Mouse (Mus musculus): ENCODE results near the gene Rasgef1b. TPM values are rescaled to one million over a fixed set of nuclear protein-coding genes. Genes with fewer than 3 reads are reported as not detected.
A peak's percentile ranks its signal among the peaks of the same experiment; 100 is the strongest.
"Not testable (repeated sequence)": the region's sequence is repeated elsewhere in the genome, so short reads cannot be mapped to it uniquely, and the experiment has no call there.

The Rasgef1b gene
- polyA plus RNA-seq, 1 experiment from 2014 or later = 25.5 TPM

DNA sequence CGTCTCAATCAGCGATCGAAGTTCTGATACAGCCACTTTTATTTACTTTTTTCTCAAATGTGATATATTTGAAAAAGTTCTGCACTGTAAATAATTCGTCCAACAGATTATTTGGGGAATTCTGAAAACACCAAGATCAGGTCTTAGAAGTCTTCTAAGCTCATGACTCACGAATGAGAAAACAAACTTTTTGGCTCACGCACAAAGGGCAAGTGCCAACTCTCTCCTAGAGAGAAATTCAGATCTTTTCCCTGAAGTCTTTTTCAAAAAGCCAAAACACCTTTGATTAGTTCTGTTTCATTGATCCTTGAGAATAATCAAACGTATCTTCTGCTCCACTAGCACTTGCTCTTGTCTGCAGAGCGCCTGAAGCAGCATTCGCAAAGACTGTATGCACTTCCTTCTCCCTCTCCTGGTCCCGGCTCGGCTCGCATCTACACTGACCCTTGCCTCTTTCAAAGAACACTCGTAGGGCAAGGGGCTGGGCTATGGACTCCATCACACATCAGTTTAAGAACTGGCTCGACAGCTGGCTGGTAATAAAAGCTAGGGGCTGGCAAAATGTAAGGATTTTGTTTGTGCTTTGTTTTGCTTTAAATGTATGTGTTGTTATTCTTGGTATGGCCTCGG is 504.9 kb downstream of the Rasgef1b start:
- no peak overlapping the region for H3K9ac ChIP-seq (ENCODE audit: low read length)
- H3K27me3 ChIP-seq (ENCODE audit: control insufficient read depth, insufficient read depth, low read length) = no peaks in the 10 kb centered on the region
- H3K36me3 ChIP-seq (ENCODE audit: control insufficient read depth, insufficient read depth, low read length) = no peaks in the 10 kb centered on the region; the same call in 1 of the 2 replicates
- WGBS = 69% methylated on average over 15 of the region's 15 CpGs
- ATAC-seq (replicated peaks; ENCODE audit: low FRiP score) (no peak), DNase-seq (ENCODE audit: low spot score) (no peak)
- no peaks in the 10 kb centered on the region for H3K9me3 ChIP-seq (ENCODE audit: control insufficient read depth, low read length)
- H3K27ac ChIP-seq (ENCODE audit: low read depth, low read length) = no peak overlapping the region
- H3K4me2 ChIP-seq (ENCODE audit: low read depth, low read length, severe bottlenecking) = no peak overlapping the region
- H3K4me1 ChIP-seq (replicated peaks; ENCODE audit: control insufficient read depth, insufficient read depth, low read length) = no peaks in the 10 kb centered on the region
- H3K4me3 ChIP-seq (ENCODE audit: low read depth, low read length) = no peak overlapping the region

- no peaks in the 10 kb centered on the region; the same call in 1 of the 2 replicates for H3K36me3 ChIP-seq (ENCODE audit: control insufficient read depth, insufficient read depth, low read length)
- H3K9me3 ChIP-seq (ENCODE audit: control insufficient read depth, low read length) = no peaks in the 10 kb centered on the region
- no peak overlapping the region; the same call in 1 of the 2 replicates for H3K9ac ChIP-seq (ENCODE audit: low read length)
- no peaks in the 10 kb centered on the region for H3K27me3 ChIP-seq (ENCODE audit: control insufficient read depth, insufficient read depth, low read length)
- H3K4me1 ChIP-seq (replicated peaks; ENCODE audit: control insufficient read depth, insufficient read depth, low read length) = no peaks in the 10 kb centered on the region
- 75% methylated on average over 5 of the region's 5 CpGs for WGBS
- no peak for ATAC-seq (replicated peaks; ENCODE audit: low FRiP score)
- DNase-seq (ENCODE audit: low spot score) = no peak
- H3K27ac ChIP-seq (ENCODE audit: low read depth, low read length) = no peak overlapping the region
- no peak overlapping the region for H3K4me2 ChIP-seq (ENCODE audit: low read depth, low read length, severe bottlenecking)
- H3K4me3 ChIP-seq (ENCODE audit: low read depth, low read length) = no peak overlapping the region
These were observed 510.5 kb downstream of the Rasgef1b start for GRCm38 (mm10) chr5:99218385-99218784.

- H3K9ac ChIP-seq (ENCODE audit: low read length); DNase-seq (ENCODE audit: low spot score); H3K4me1 ChIP-seq (replicated peaks; ENCODE audit: control insufficient read depth, insufficient read depth, low read length); H3K4me3 ChIP-seq (ENCODE audit: low read depth, low read length); H3K27ac ChIP-seq (ENCODE audit: low read depth, low read length); H3K4me2 ChIP-seq (ENCODE audit: low read depth, low read length, severe bottlenecking); H3K9me3 ChIP-seq (ENCODE audit: control insufficient read depth, low read length); H3K36me3 ChIP-seq (ENCODE audit: control insufficient read depth, insufficient read depth, low read length); H3K27me3 ChIP-seq (ENCODE audit: control insufficient read depth, insufficient read depth, low read length): not testable (repeated sequence)
- 100% methylated on average over 1 of the region's 1 CpGs for WGBS
- ATAC-seq (replicated peaks; ENCODE audit: low FRiP score) = peak; percentile 53; the same call in 1 of the 2 replicates
These were observed 512.2 kb downstream of the Rasgef1b start for GRCm38 (mm10) chr5:99216588-99217152.

GRCm38 (mm10) chr5:99215207-99216157 is 513.4 kb downstream of the Rasgef1b start:
- ATAC-seq (replicated peaks; ENCODE audit: low FRiP score) = no peak
- no peaks in the 10 kb centered on the region for H3K27me3 ChIP-seq (ENCODE audit: control insufficient read depth, insufficient read depth, low read length)
- WGBS = 52% methylated on average over 7 of the region's 7 CpGs
- no peaks in the 10 kb centered on the region for H3K4me1 ChIP-seq (replicated peaks; ENCODE audit: control insufficient read depth, insufficient read depth, low read length)
- DNase-seq (ENCODE audit: low spot score) = no peak
- H3K4me2 ChIP-seq (ENCODE audit: low read depth, low read length, severe bottlenecking) = no peak overlapping the region
- H3K27ac ChIP-seq (ENCODE audit: low read depth, low read length) = no peak overlapping the region
- H3K9ac ChIP-seq (ENCODE audit: low read length) = no peak overlapping the region
- H3K9me3 ChIP-seq (ENCODE audit: control insufficient read depth, low read length) = no peaks in the 10 kb centered on the region
- H3K4me3 ChIP-seq (ENCODE audit: low read depth, low read length) = no peak overlapping the region
- H3K36me3 ChIP-seq (ENCODE audit: control insufficient read depth, insufficient read depth, low read length) = no peaks in the 10 kb centered on the region

- H3K27me3 ChIP-seq (ENCODE audit: control insufficient read depth, insufficient read depth, low read length) = no peaks in the 10 kb centered on the region
- no peaks in the 10 kb centered on the region for H3K36me3 ChIP-seq (ENCODE audit: control insufficient read depth, insufficient read depth, low read length)
- no peak overlapping the region for H3K9ac ChIP-seq (ENCODE audit: low read length)
- H3K9me3 ChIP-seq (ENCODE audit: control insufficient read depth, low read length) = no peaks in the 10 kb centered on the region
- H3K4me3 ChIP-seq (ENCODE audit: low read depth, low read length) = no peak overlapping the region
- DNase-seq (ENCODE audit: low spot score) = no peak
- ATAC-seq (replicated peaks; ENCODE audit: low FRiP score) = no peak
- no peak overlapping the region for H3K27ac ChIP-seq (ENCODE audit: low read depth, low read length)
- WGBS = 88% methylated on average over 6 of the region's 6 CpGs
- H3K4me1 ChIP-seq (replicated peaks; ENCODE audit: control insufficient read depth, insufficient read depth, low read length) = no peaks in the 10 kb centered on the region
- no peak overlapping the region for H3K4me2 ChIP-seq (ENCODE audit: low read depth, low read length, severe bottlenecking)
These were observed 514.5 kb downstream of the Rasgef1b start for GRCm38 (mm10) chr5:99214400-99214799.

DNA sequence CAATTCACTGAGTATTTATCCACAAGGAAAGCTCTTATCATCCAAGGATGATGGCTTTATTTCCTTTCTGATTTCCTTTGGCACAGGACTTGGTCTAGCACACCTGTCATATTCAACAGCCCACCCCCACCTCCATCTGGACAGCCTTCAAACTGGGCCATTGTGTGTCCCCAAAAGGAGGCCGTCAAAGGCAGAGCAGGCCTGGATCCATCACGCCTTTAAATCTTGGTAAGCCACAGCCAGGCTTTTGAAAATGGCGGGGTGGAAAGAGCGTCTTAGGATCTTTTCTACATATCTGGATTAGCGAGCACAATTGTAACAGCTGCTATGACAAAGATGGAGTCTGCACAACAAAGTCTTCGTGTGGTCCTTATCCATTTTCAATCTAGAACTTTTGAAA is 515.7 kb downstream of the Rasgef1b start:
- Histone ChIP-seq H3K4me2 (ENCODE audit: low read depth, low read length, severe bottlenecking) (no peak overlapping the region), H3K9ac (ENCODE audit: low read length) (no peak overlapping the region), H3K36me3 (ENCODE audit: control insufficient read depth, insufficient read depth, low read length) (no peaks in the 10 kb centered on the region), H3K4me1 (replicated peaks; ENCODE audit: control insufficient read depth, insufficient read depth, low read length) (no peaks in the 10 kb centered on the region), H3K9me3 (ENCODE audit: control insufficient read depth, low read length) (no peaks in the 10 kb centered on the region), H3K4me3 (ENCODE audit: low read depth, low read length) (no peak overlapping the region), H3K27me3 (ENCODE audit: control insufficient read depth, insufficient read depth, low read length) (no peaks in the 10 kb centered on the region), H3K27ac (ENCODE audit: low read depth, low read length) (no peak overlapping the region)
- no peak for ATAC-seq (replicated peaks; ENCODE audit: low FRiP score)
- no peak for DNase-seq (ENCODE audit: low spot score)
- 88% methylated on average over 6 of the region's 6 CpGs for WGBS

DNA sequence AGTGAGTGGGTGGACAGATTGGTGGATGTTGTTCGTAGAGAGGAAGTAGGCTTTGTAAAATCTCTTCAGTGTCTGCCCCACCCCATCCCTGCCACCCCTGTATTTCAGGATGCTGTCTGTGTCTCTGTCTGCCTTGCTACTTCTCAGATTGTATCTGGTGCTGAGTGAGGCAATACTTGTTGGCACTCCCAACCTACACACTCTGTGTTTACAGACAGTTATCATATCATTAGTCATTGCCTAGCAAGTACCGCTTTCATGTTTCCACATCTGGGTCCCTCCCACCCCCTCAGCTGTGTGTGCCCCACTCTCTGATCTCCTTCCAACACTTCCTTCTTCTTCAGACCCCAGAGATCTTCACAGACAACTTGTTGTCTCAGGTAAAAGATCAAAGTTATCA is 525.4 kb downstream of the Rasgef1b start:
- no peak for ATAC-seq (replicated peaks; ENCODE audit: low FRiP score)
- no peak overlapping the region for H3K4me3 ChIP-seq (ENCODE audit: low read depth, low read length)
- H3K4me2 ChIP-seq (ENCODE audit: low read depth, low read length, severe bottlenecking) = no peak overlapping the region
- H3K9me3 ChIP-seq (ENCODE audit: control insufficient read depth, low read length) = no peaks in the 10 kb centered on the region
- no peak overlapping the region for H3K27ac ChIP-seq (ENCODE audit: low read depth, low read length)
- WGBS = 81% methylated on average over 2 of the region's 2 CpGs
- no peak for DNase-seq (ENCODE audit: low spot score)
- no peaks in the 10 kb centered on the region for H3K4me1 ChIP-seq (replicated peaks; ENCODE audit: control insufficient read depth, insufficient read depth, low read length)
- H3K9ac ChIP-seq (ENCODE audit: low read length) = no peak overlapping the region
- H3K27me3 ChIP-seq (ENCODE audit: control insufficient read depth, insufficient read depth, low read length) = no peaks in the 10 kb centered on the region
- no peaks in the 10 kb centered on the region for H3K36me3 ChIP-seq (ENCODE audit: control insufficient read depth, insufficient read depth, low read length)

DNA sequence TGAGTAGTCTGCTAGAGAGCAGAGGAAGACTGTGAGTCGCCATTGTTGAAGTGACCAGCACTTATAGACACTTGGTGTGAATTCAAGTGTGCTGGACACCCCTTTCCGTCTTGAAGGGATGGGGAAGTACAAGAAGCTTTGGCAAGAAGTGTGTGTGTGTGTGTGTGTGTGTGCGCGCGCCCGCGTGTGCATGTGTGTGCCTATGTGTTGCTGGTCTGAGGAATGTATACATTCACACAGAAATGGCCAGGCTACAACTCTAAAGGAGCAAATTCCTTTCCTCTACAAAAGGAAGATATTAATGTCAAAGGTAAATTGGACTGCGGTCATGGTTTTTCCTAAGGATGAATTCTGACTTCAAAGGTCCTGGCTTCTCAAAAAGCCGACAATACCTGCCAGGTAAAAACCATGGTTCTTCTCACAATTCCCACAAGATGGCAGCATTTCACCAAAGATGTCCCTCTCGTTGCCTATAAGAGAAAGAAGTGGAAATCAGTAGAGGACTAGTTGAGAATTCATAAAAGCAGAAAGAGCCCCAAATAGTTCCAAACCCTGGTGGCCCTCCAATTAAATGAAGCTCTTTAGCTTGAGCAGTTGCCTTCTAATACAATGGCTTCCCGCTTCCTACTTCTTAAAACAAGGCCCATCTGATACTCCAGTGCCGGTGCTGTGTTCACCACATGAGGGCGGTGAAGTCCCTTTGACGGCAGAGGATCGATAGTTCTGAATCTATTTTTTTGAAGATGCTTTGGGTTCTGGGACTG is 526.6 kb downstream of the Rasgef1b start:
- H3K4me3 ChIP-seq (ENCODE audit: low read depth, low read length) = no peak overlapping the region
- peak; percentile 59 for DNase-seq (ENCODE audit: low spot score)
- no peaks in the 10 kb centered on the region for H3K9me3 ChIP-seq (ENCODE audit: control insufficient read depth, low read length)
- H3K27me3 ChIP-seq (ENCODE audit: control insufficient read depth, insufficient read depth, low read length) = no peaks in the 10 kb centered on the region
- 0 out of 2 replicates have a peak, but pooled peaks have one; percentile 15 for ATAC-seq (replicated peaks; ENCODE audit: low FRiP score)
- H3K9ac ChIP-seq (ENCODE audit: low read length) = no peak overlapping the region
- no peaks in the 10 kb centered on the region for H3K4me1 ChIP-seq (replicated peaks; ENCODE audit: control insufficient read depth, insufficient read depth, low read length)
- peak overlapping the region; percentile 18; the same call in 1 of the 2 replicates for H3K4me2 ChIP-seq (ENCODE audit: low read depth, low read length, severe bottlenecking)
- no peaks in the 10 kb centered on the region for H3K36me3 ChIP-seq (ENCODE audit: control insufficient read depth, insufficient read depth, low read length)
- WGBS = 55% methylated on average over 15 of the region's 15 CpGs
- H3K27ac ChIP-seq (ENCODE audit: low read depth, low read length) = no peak overlapping the region
